Mouse (Mus musculus) testis, adult 2 months (tissue): ENCODE results near the gene Foxp1.

Experiments
- CTCF ChIP-seq: fragments of 200-500 bp; IDR thresholded peaks from 2 replicates; pipeline ENCODE4 v1.5.1; 2012; ENCODE audit warnings: low read depth, mild to moderate bottlenecking, inconsistent platforms, low read length, moderate library complexity; ENCODE audit not compliant: control insufficient read depth, insufficient read depth, insufficient replicate concordance
- POLR2A ChIP-seq: fragments of 200-500 bp; IDR thresholded peaks from 2 replicates; pipeline ENCODE4 v1.6.1; 2012; ENCODE audit warnings: low read depth, mild to moderate bottlenecking, inconsistent platforms, low read length, moderate library complexity; ENCODE audit not compliant: control insufficient read depth

DNA sequence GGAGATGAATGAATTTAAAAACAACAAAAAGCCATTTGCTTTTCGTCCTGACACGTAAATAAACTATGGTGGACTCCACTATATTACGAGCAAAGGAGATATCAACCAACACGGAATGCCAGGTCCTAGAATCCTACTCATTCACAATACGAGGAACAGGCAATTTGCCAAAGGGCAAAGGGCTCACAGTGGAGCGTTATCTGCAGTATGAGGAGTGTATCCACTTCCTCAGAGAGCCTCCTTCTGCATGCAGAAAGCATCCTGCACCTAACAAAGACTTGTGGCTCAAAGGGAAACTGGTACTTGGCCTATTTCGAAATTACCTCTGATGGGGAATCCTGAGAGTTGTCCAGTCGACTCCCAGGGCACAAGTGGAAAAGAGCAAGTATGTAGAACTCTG is 328.8 kb downstream of the Foxp1 start:
- TF ChIP-seq CTCF, result no peak
- TF ChIP-seq POLR2A, result no peak
